Mouse (Mus musculus): ENCODE data around the gene Lgals3bp. TPM values are rescaled to one million over a fixed set of nuclear protein-coding genes. Genes with fewer than 3 reads are reported as not detected.

The Lgals3bp gene
- polyA plus RNA-seq (2016; fragmentation: Nextera tagmentation; extraction: Ambion mirVana) = 0.68 and 1.7 TPM in 2 replicates

GRCm38 (mm10) chr11:118401760-118402280 lies at the start of gene Lgals3bp:
Lgals3bp (minus strand) TSS chr11:118402092.
- Histone ChIP-seq H3K36me3 (peaks cover 18% of the 10 kb centered on the region), H3K9me3 (replicated peaks) (no peaks in the 10 kb centered on the region), H3K27me3 (ENCODE audit: low read depth, poor library complexity, severe bottlenecking) (no peaks in the 10 kb centered on the region), H3K27ac (replicated peaks) (no peak within 1 kb of the TSS; the same call in 1 of the 2 replicates), H3K4me3 (no peak within 1 kb of the TSS), H3K4me1 (peaks cover 17% of the 10 kb centered on the region; the same call in 1 of the 2 replicates)
- no peak for DNase-seq (ENCODE audit: low spot score)
- WGBS = 65% methylated on average over 7 of the region's 7 CpGs

DNA sequence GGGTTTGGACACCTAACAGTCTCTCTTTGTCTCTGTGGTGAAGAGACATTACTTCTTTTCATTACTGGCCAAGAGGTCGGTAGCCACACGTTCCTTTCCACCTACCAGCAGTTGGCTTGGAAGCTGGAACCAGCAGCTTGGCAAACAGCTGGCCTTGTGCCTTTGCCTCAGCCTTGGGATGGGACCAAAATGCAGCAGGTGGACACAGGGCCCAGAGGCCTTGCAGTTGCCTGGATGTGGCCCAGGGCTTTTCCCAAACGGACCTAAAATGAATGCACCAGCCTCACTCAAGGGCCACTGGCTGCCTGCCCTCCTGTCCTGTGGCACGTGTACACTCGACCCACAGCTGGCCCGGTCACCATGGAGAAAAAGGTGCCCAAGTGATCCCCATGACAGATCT lies 49.3 kb upstream of the Lgals3bp start:
- H3K4me1 ChIP-seq = peaks cover 8% of the 10 kb centered on the region; the same call in 1 of the 2 replicates
- no peaks in the 10 kb centered on the region for H3K9me3 ChIP-seq (replicated peaks)
- DNase-seq (ENCODE audit: low spot score) = no peak
- no peak overlapping the region for H3K4me3 ChIP-seq
- peaks cover 3% of the 10 kb centered on the region; the same call in 1 of the 2 replicates for H3K27me3 ChIP-seq (ENCODE audit: low read depth, poor library complexity, severe bottlenecking)
- 90% methylated on average over 6 of the region's 6 CpGs for WGBS
- H3K36me3 ChIP-seq = no peaks in the 10 kb centered on the region
- no peak overlapping the region for H3K27ac ChIP-seq (replicated peaks)

GRCm38 (mm10) chr11:118448385-118448784 lies 46.5 kb upstream of the Lgals3bp start:
- H3K27ac ChIP-seq (replicated peaks) = no peak overlapping the region
- no peaks in the 10 kb centered on the region for H3K36me3 ChIP-seq
- peaks cover 19% of the 10 kb centered on the region for H3K27me3 ChIP-seq (ENCODE audit: low read depth, poor library complexity, severe bottlenecking)
- no peak for DNase-seq (ENCODE audit: low spot score)
- no peaks in the 10 kb centered on the region for H3K9me3 ChIP-seq (replicated peaks)
- H3K4me1 ChIP-seq = no peaks in the 10 kb centered on the region
- 87% methylated on average over 8 of the region's 8 CpGs for WGBS
- no peak overlapping the region for H3K4me3 ChIP-seq

- no peak for DNase-seq (ENCODE audit: low spot score)
- Histone ChIP-seq H3K27me3 (ENCODE audit: low read depth, poor library complexity, severe bottlenecking) (peaks cover 21% of the 10 kb centered on the region), H3K27ac (replicated peaks) (no peak overlapping the region), H3K9me3 (replicated peaks) (no peaks in the 10 kb centered on the region), H3K36me3 (no peaks in the 10 kb centered on the region), H3K4me1 (no peaks in the 10 kb centered on the region), H3K4me3 (no peak overlapping the region)
- WGBS = 79% methylated on average over 4 of the region's 4 CpGs
Measured at GRCm38 (mm10) chr11:118447346-118447745, 45.5 kb upstream of the Lgals3bp start.

DNA sequence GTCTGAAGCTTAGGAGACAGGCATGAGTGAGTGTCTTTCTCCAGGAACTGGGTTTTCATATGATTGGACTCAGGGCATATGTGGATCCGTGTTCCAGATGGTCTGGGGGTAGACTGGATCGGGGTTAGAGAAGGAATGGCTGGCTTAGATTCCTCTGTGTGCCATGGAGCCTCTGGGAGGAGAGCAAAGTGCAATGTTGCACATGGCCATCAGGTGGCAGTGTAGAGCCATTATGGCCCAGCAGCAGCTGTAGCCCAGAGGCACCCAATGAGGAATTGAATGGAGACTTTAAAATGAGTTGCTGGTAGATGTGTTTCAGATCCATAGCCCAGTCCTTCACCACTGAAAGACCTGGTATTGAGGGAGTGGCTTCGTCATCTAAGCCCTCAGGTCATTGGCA lies 44.0 kb upstream of the Lgals3bp start:
- no peaks in the 10 kb centered on the region for H3K36me3 ChIP-seq
- H3K4me3 ChIP-seq = no peak overlapping the region
- H3K9me3 ChIP-seq (replicated peaks) = no peaks in the 10 kb centered on the region
- H3K27ac ChIP-seq (replicated peaks) = no peak overlapping the region
- 16% methylated on average over 3 of the region's 3 CpGs for WGBS
- no peaks in the 10 kb centered on the region for H3K4me1 ChIP-seq
- DNase-seq (ENCODE audit: low spot score) = peak; percentile 76
- peaks cover 21% of the 10 kb centered on the region for H3K27me3 ChIP-seq (ENCODE audit: low read depth, poor library complexity, severe bottlenecking)

GRCm38 (mm10) chr11:118443201-118443970 lies 41.5 kb upstream of the Lgals3bp start:
- Histone ChIP-seq H3K36me3 (no peaks in the 10 kb centered on the region), H3K4me1 (peaks cover 19% of the 10 kb centered on the region)
- 34% methylated on average over 11 of the region's 11 CpGs for WGBS

GRCm38 (mm10) chr11:118442691-118443090 lies 40.8 kb upstream of the Lgals3bp start:
- Histone ChIP-seq H3K4me1 (peaks cover 26% of the 10 kb centered on the region), H3K9me3 (replicated peaks) (no peaks in the 10 kb centered on the region), H3K4me3 (no peak overlapping the region), H3K27me3 (ENCODE audit: low read depth, poor library complexity, severe bottlenecking) (peaks cover 21% of the 10 kb centered on the region), H3K36me3 (no peaks in the 10 kb centered on the region), H3K27ac (replicated peaks) (no peak overlapping the region)
- WGBS = 89% methylated on average over 13 of the region's 13 CpGs
- no peak for DNase-seq (ENCODE audit: low spot score)

More at GRCm38 (mm10) chr11:118443201-118443970, 41.5 kb upstream of the Lgals3bp start:
- H3K9me3 ChIP-seq (replicated peaks) = no peaks in the 10 kb centered on the region
- H3K4me3 ChIP-seq = no peak overlapping the region
- H3K27me3 ChIP-seq (ENCODE audit: low read depth, poor library complexity, severe bottlenecking) = peaks cover 21% of the 10 kb centered on the region
- DNase-seq (ENCODE audit: low spot score) = peak; percentile 74
- H3K27ac ChIP-seq (replicated peaks) = no peak overlapping the region

GRCm38 (mm10) chr11:118438665-118439414 lies 36.9 kb upstream of the Lgals3bp start:
- DNase-seq (ENCODE audit: low spot score) = peak; percentile 33
- Histone ChIP-seq H3K4me3 (no peak overlapping the region), H3K36me3 (no peaks in the 10 kb centered on the region), H3K27me3 (ENCODE audit: low read depth, poor library complexity, severe bottlenecking) (peaks cover 10% of the 10 kb centered on the region), H3K4me1 (peaks cover 41% of the 10 kb centered on the region), H3K9me3 (replicated peaks) (no peaks in the 10 kb centered on the region), H3K27ac (replicated peaks) (peak overlapping the region; percentile 81)
- 17% methylated on average over 11 of the region's 11 CpGs for WGBS

DNA sequence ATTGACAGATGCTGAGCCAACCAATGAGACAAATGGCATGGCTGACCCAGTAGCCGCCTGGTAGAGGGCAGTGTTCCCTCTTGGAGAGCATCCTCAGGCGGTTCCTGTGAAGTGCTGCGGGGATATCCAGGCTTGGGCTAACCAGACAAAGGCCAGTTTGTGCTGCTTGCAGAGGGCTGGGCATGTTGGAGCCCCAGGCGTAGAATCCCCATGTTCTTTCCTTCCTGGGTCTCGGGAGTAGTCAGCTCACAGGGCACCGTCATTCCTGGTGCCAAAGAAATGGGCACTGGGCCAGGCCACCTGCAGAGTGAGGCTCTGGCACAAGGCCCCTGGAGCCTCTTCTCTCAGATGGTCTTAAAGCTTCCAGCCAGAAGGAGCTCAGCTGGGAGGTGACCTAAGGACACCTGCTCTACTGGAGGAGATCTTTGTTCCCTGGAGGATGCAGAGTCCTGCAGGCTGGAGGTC lies 34.6 kb upstream of the Lgals3bp start:
- Histone ChIP-seq H3K27me3 (ENCODE audit: low read depth, poor library complexity, severe bottlenecking) (peaks cover 5% of the 10 kb centered on the region; the same call in 1 of the 2 replicates), H3K9me3 (replicated peaks) (no peaks in the 10 kb centered on the region), H3K36me3 (no peaks in the 10 kb centered on the region), H3K4me1 (peaks cover 50% of the 10 kb centered on the region), H3K27ac (replicated peaks) (no peak overlapping the region; the same call in 1 of the 2 replicates), H3K4me3 (no peak overlapping the region)
- DNase-seq (ENCODE audit: low spot score) = no peak
- 39% methylated on average over 6 of the region's 6 CpGs for WGBS

DNA sequence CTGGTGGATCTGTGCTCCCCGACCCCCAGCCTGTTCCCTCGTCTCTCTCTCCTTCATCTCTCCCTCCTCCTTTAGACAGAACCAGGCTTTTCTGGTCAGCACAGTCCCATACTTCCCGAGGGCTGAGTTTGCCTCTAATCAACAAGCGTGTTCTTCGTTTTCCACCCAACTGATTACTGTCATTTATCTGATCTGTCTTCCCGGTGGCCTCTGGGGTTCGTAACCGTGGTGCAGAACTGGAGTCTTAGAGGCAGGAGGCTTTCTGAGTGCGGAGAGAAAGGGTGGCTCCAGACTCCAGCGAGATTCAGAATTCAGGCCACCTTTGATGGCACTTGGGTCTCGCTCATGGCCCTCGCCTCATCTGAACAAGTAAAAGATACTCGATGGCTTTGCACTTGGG lies 32.2 kb upstream of the Lgals3bp start:
- H3K27ac ChIP-seq (replicated peaks) = peak overlapping the region; percentile 43; the same call in 1 of the 2 replicates
- no peak overlapping the region; the same call in 1 of the 2 replicates for H3K4me3 ChIP-seq
- no peaks in the 10 kb centered on the region for H3K36me3 ChIP-seq
- peaks cover 43% of the 10 kb centered on the region for H3K4me1 ChIP-seq
- H3K9me3 ChIP-seq (replicated peaks) = no peaks in the 10 kb centered on the region
- no peak for DNase-seq (ENCODE audit: low spot score)
- peaks cover 22% of the 10 kb centered on the region for H3K27me3 ChIP-seq (ENCODE audit: low read depth, poor library complexity, severe bottlenecking)
- 64% methylated on average over 13 of the region's 13 CpGs for WGBS

DNA sequence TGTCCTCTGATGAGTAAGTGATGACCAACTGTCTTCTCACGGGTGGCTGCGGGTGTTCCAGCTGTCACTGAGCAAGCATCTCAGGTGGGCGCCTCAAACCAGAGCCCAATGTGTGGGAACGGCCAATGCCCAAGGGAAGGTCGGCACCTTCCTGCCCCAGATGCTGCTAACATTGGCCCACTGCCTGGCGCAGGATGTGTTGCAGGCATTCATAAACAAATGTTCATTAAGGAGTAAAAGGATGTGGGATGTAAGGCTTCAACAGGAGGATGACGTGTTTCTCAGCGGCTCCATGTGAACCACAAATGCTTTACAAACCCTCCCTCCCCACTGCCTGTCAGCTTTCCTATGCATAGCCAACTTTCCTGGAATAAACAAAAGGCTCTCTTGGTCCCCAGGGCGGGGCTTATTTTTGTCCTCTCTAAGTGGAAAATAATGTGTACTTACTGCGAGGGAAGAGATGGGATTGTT lies 31.5 kb upstream of the Lgals3bp start:
- 78% methylated on average over 10 of the region's 10 CpGs for WGBS
- Histone ChIP-seq H3K4me1 (peaks cover 43% of the 10 kb centered on the region), H3K27me3 (ENCODE audit: low read depth, poor library complexity, severe bottlenecking) (peaks cover 28% of the 10 kb centered on the region), H3K36me3 (no peaks in the 10 kb centered on the region), H3K4me3 (no peak overlapping the region; the same call in 1 of the 2 replicates), H3K9me3 (replicated peaks) (no peaks in the 10 kb centered on the region), H3K27ac (replicated peaks) (no peak overlapping the region)
- DNase-seq (ENCODE audit: low spot score) = no peak

GRCm38 (mm10) chr11:118431100-118431948 lies 29.4 kb upstream of the Lgals3bp start:
- H3K4me1 ChIP-seq = peaks cover 45% of the 10 kb centered on the region
- H3K27ac ChIP-seq (replicated peaks) = no peak overlapping the region
- H3K36me3 ChIP-seq = no peaks in the 10 kb centered on the region
- 83% methylated on average over 16 of the region's 16 CpGs for WGBS
- H3K27me3 ChIP-seq (ENCODE audit: low read depth, poor library complexity, severe bottlenecking) = peaks cover 43% of the 10 kb centered on the region
- no peak overlapping the region for H3K4me3 ChIP-seq
- DNase-seq (ENCODE audit: low spot score) = no peak
- H3K9me3 ChIP-seq (replicated peaks) = no peaks in the 10 kb centered on the region
